ENCODE assay signal across 8 mouse cellular contexts in genomic region chr4:118265557-118265956, GRCm38 (mm10). TPM values are rescaled to one million over a fixed set of nuclear protein-coding genes. Genes with fewer than 3 reads are reported as not detected.
DNase-seq lines count a peak whose midpoint lies in the region; ATAC-seq and TF ChIP-seq lines count a peak whose summit lies in the region.

No protein-coding gene starts in this region.

- no peak overlapping the region; the same call in 1 of the 2 replicates for H3K4me2 ChIP-seq in hindbrain, embryonic 11.5 days (replicated peaks; ENCODE audit: low read depth, low read length)
- 0 out of 2 replicates have a peak overlapping the region, but pooled peaks have one; percentile 1 for H3K4me2 ChIP-seq in midbrain, embryonic 12.5 days (replicated peaks)

- peak overlapping the region; percentile 32; the same call in 1 of the 2 replicates for H3K27ac ChIP-seq in kidney, adult 2 months (ENCODE audit: insufficient read depth, low read depth, low read length)
- H3K27ac ChIP-seq in hindbrain, embryonic 11.5 days (ENCODE audit: low read depth, low read length) = peak overlapping the region; percentile 68
- peak overlapping the region; percentile 79 for H3K27ac ChIP-seq in midbrain, embryonic 12.5 days (replicated peaks)

- no peaks in the 10 kb centered on the region; the same call in 1 of the 2 replicates for H3K36me3 ChIP-seq in kidney, adult 2 months (ENCODE audit: control insufficient read depth, insufficient read depth, low read length)
- 0 out of 2 replicates have a peak, but pooled peaks cover 5% of the 10 kb centered on the region for H3K36me3 ChIP-seq in hindbrain, embryonic 11.5 days (ENCODE audit: control insufficient read depth, insufficient read depth, low read length)
- H3K36me3 ChIP-seq in midbrain, embryonic 12.5 days = peaks cover 58% of the 10 kb centered on the region

- 42% methylated on average over 15 of the region's 15 CpGs for WGBS in kidney, adult 2 months
- WGBS in hindbrain, embryonic 11.5 days = 44% methylated on average over 15 of the region's 15 CpGs
- WGBS in midbrain, embryonic 12.5 days = 48% methylated on average over 15 of the region's 15 CpGs

- no peak for ATAC-seq in hindbrain, embryonic 11.5 days (ENCODE audit: low FRiP score)
- no peak for ATAC-seq in midbrain, embryonic 12.5 days (ENCODE audit: low FRiP score, low read depth)
- ATAC-seq in erythroblast, adult 5-6 weeks (replicated peaks; ENCODE audit: low FRiP score, poor library complexity, severe bottlenecking) = no peak

- H3K27me3 ChIP-seq in kidney, adult 2 months (replicated peaks; ENCODE audit: control insufficient read depth, insufficient read depth, low read length) = no peaks in the 10 kb centered on the region
- H3K27me3 ChIP-seq in hindbrain, embryonic 11.5 days (ENCODE audit: control insufficient read depth, insufficient read depth, low read length) = no peaks in the 10 kb centered on the region
- H3K27me3 ChIP-seq in midbrain, embryonic 12.5 days = no peaks in the 10 kb centered on the region

- no peaks in the 10 kb centered on the region for H3K9me3 ChIP-seq in hindbrain, embryonic 11.5 days (ENCODE audit: control insufficient read depth, low read length)
- H3K9me3 ChIP-seq in midbrain, embryonic 12.5 days = no peaks in the 10 kb centered on the region

- TF ChIP-seq POLR2A in kidney, adult 2 months (IDR thresholded peaks at IDR 0.05; ENCODE audit: low read depth, low read length) = no peak

- peak; percentile 38 for DNase-seq in kidney, adult 2 months
- DNase-seq in kidney, postnatal 36 days = no peak
- peak; percentile 69 for DNase-seq in adrenal gland, postnatal 25 days
- DNase-seq in hindbrain, embryonic 11.5 days (ENCODE audit: low spot score) = no peak
- no peak for DNase-seq in left cerebral cortex, postnatal 14 days (ENCODE audit: low spot score in 2 of 2)
- no peak for DNase-seq in cerebellum, adult 8-10 months

- H3K4me1 ChIP-seq in kidney, adult 2 months (ENCODE audit: control insufficient read depth, insufficient read depth, low read length) = peaks cover 20% of the 10 kb centered on the region; the same call in 1 of the 2 replicates
- H3K4me1 ChIP-seq in hindbrain, embryonic 11.5 days (replicated peaks; ENCODE audit: control insufficient read depth, insufficient read depth, low read length) = peaks cover 18% of the 10 kb centered on the region
- peaks cover 49% of the 10 kb centered on the region for H3K4me1 ChIP-seq in midbrain, embryonic 12.5 days

- intact Hi-C loops in left cerebral cortex, postnatal 14 days (cut with DNase I) = no loop called here

- H3K9ac ChIP-seq in hindbrain, embryonic 11.5 days (ENCODE audit: low read depth, low read length) = peak overlapping the region; percentile 23; the same call in 1 of the 2 replicates
- no peak overlapping the region; the same call in 1 of the 2 replicates for H3K9ac ChIP-seq in midbrain, embryonic 12.5 days (replicated peaks)

- TF ChIP-seq CTCF in kidney, adult 2 months (conservative IDR thresholded peaks at IDR 0.05; ENCODE audit: insufficient read depth, insufficient read length, low read depth, low read length) = no peak

- H3K4me3 ChIP-seq in kidney, adult 2 months (ENCODE audit: insufficient read depth, low read depth, low read length) = no peak overlapping the region
- H3K4me3 ChIP-seq in hindbrain, embryonic 11.5 days (ENCODE audit: low read depth, low read length) = no peak overlapping the region
- no peak overlapping the region for H3K4me3 ChIP-seq in midbrain, embryonic 12.5 days

RNA-seq across cellular contexts. Expression of gene Ptprf, which starts 25.6 kb away (rescaled TPM):
- 89.9 and 114 TPM in 2 replicates for polyA plus RNA-seq in kidney, adult 2 months (2012; rRNA removed)
- 55.0 and 60.3 TPM in 2 replicates for total RNA-seq in adrenal gland, postnatal 25 days (2021)
- 62.4 and 66.0 TPM in 2 replicates for polyA plus RNA-seq in hindbrain, embryonic 11.5 days (2014; fragmentation: Nextera tagmentation; extraction: Ambion mirVana)
- polyA plus RNA-seq in midbrain, embryonic 12.5 days (2016; fragmentation: Nextera tagmentation; extraction: Ambion mirVana) = 113 and 123 TPM in 2 replicates
- 100 to 1,000 TPM; 168 to 174 TPM for total RNA-seq in left cerebral cortex, postnatal 14 days (2021)
- not detected in 2 replicates for total RNA-seq in erythroblast, adult 5-6 weeks (2015; ENCODE audit: low replicate concordance)
- not detected in 2 replicates for total RNA-seq in erythroblast, adult 5-6 weeks (2017; ENCODE audit: low replicate concordance)

Comparison
In these comparisons a context has a peak if more than half of its experiments do, and no peak if none do; other contexts are left out.
1. DNase-seq: peak in kidney, adult 2 months (single experiment) and adrenal gland, postnatal 25 days (single experiment); none in kidney, postnatal 36 days (0 of 2), hindbrain, embryonic 11.5 days (single experiment), left cerebral cortex, postnatal 14 days (0 of 2) and cerebellum, adult 8-10 months (single experiment).
2. RNA of gene Ptprf, which starts 25.6 kb away (total RNA-seq): 168 to 174 TPM in left cerebral cortex, postnatal 14 days and 55.0 to 60.3 TPM in adrenal gland, postnatal 25 days; not detected in erythroblast, adult 5-6 weeks; every median in the first group is over 10 times any median in the second.
3. Peak in every context shown above with its lines, with median percentiles within 50 percentile points of each other: H3K27ac ChIP-seq.